Mouse (Mus musculus) embryonic fibroblast, embryonic 13.5 days (primary cell): ENCODE results near the gene Msh5.

Experiments used
- CTCF ChIP-seq: IDR thresholded peaks from 2 replicates; pipeline ENCODE4 v1.5.1; 2011; ENCODE audit warnings: mild to moderate bottlenecking, control low read depth, low read length, moderate library complexity, borderline replicate concordance; ENCODE audit not compliant: insufficient read depth
- POLR2A ChIP-seq: IDR thresholded peaks from 2 replicates; pipeline ENCODE4 v1.6.1; 2011; ENCODE audit warnings: low read depth, mild to moderate bottlenecking, control low read depth, low read length, moderate library complexity

GRCm38 (mm10) chr17:35085208-35085865 lies 38.8 kb upstream of the Msh5 start, which contains the start of gene Ly6g6f:
- no peak for TF ChIP-seq POLR2A
- TF ChIP-seq CTCF: no peak
